Mouse (Mus musculus): ENCODE results near the gene Acsl1. TPM values are rescaled to one million over a fixed set of nuclear protein-coding genes. Genes with fewer than 3 reads are reported as not detected.

Acsl1 gene
- polyA plus RNA-seq, 1 experiment: not detected

GRCm38 (mm10) chr8:46551029-46551428 is 80.2 kb downstream of the Acsl1 start:
- H3K4me3 ChIP-seq (ENCODE audit: insufficient read depth, low read depth, low read length): no peak overlapping the region
- TF ChIP-seq POLR2A (IDR thresholded peaks at IDR 0.05; ENCODE audit: insufficient read depth, low read depth, low read length): no peak
- no peak for TF ChIP-seq CTCF (IDR thresholded peaks at IDR 0.05; ENCODE audit: insufficient read depth, low read depth, low read length)
- H3K27ac ChIP-seq (ENCODE audit: insufficient read depth, low read depth, low read length): no peak overlapping the region

GRCm38 (mm10) chr8:46551615-46552440 is 81.0 kb downstream of the Acsl1 start, which contains the start of gene Cenpu:
TSS of gene Cenpu (plus strand) at chr8:46552028.
- TF ChIP-seq CTCF (IDR thresholded peaks at IDR 0.05; ENCODE audit: insufficient read depth, low read depth, low read length): no peak
- TF ChIP-seq POLR2A (IDR thresholded peaks at IDR 0.05; ENCODE audit: insufficient read depth, low read depth, low read length): 0 out of 2 replicates have a peak, but pooled peaks have one; percentile 39
- under 1% methylated on average over 50 of the region's 50 CpGs for WGBS
- Histone ChIP-seq H3K4me3 (ENCODE audit: insufficient read depth, low read depth, low read length) (peak within 1 kb of the TSS; percentile 90), H3K27ac (ENCODE audit: insufficient read depth, low read depth, low read length) (peak within 1 kb of the TSS; percentile 89), H3K4me1 (ENCODE audit: control insufficient read depth, insufficient read depth, low read length) (no peaks in the 10 kb centered on the region)

More at GRCm38 (mm10) chr8:46551029-46551428, 80.2 kb downstream of the Acsl1 start:
- 45% methylated on average over 4 of the region's 4 CpGs for WGBS
- H3K4me1 ChIP-seq (ENCODE audit: control insufficient read depth, insufficient read depth, low read length): no peaks in the 10 kb centered on the region

GRCm38 (mm10) chr8:46552441-46552765 is 81.6 kb downstream of the Acsl1 start:
- no peak for TF ChIP-seq POLR2A (IDR thresholded peaks at IDR 0.05; ENCODE audit: insufficient read depth, low read depth, low read length)
- TF ChIP-seq CTCF (IDR thresholded peaks at IDR 0.05; ENCODE audit: insufficient read depth, low read depth, low read length): no peak
- Histone ChIP-seq H3K4me1 (ENCODE audit: control insufficient read depth, insufficient read depth, low read length) (no peaks in the 10 kb centered on the region), H3K27ac (ENCODE audit: insufficient read depth, low read depth, low read length) (no peak overlapping the region), H3K4me3 (ENCODE audit: insufficient read depth, low read depth, low read length) (peak overlapping the region; percentile 83; the same call in 1 of the 2 replicates)
- under 1% methylated on average over 10 of the region's 10 CpGs for WGBS

GRCm38 (mm10) chr8:46559428-46559827 is 88.6 kb downstream of the Acsl1 start:
- no peak for TF ChIP-seq CTCF (IDR thresholded peaks at IDR 0.05; ENCODE audit: insufficient read depth, low read depth, low read length)
- TF ChIP-seq POLR2A (IDR thresholded peaks at IDR 0.05; ENCODE audit: insufficient read depth, low read depth, low read length): no peak
- WGBS: 82% methylated on average over 6 of the region's 6 CpGs
- Histone ChIP-seq H3K4me3 (ENCODE audit: insufficient read depth, low read depth, low read length) (no peak overlapping the region), H3K4me1 (ENCODE audit: control insufficient read depth, insufficient read depth, low read length) (no peaks in the 10 kb centered on the region), H3K27ac (ENCODE audit: insufficient read depth, low read depth, low read length) (no peak overlapping the region)

GRCm38 (mm10) chr8:46562333-46562732 is 91.5 kb downstream of the Acsl1 start:
- Histone ChIP-seq H3K27ac (ENCODE audit: insufficient read depth, low read depth, low read length) (no peak overlapping the region), H3K4me3 (ENCODE audit: insufficient read depth, low read depth, low read length) (no peak overlapping the region), H3K4me1 (ENCODE audit: control insufficient read depth, insufficient read depth, low read length) (no peaks in the 10 kb centered on the region)
- WGBS: 91% methylated on average over 16 of the region's 16 CpGs
- TF ChIP-seq POLR2A (IDR thresholded peaks at IDR 0.05; ENCODE audit: insufficient read depth, low read depth, low read length) (no peak), CTCF (IDR thresholded peaks at IDR 0.05; ENCODE audit: insufficient read depth, low read depth, low read length) (no peak)

- WGBS: 63% methylated on average over 7 of the region's 7 CpGs
- no peak overlapping the region for H3K27ac ChIP-seq (ENCODE audit: insufficient read depth, low read depth, low read length)
- H3K4me1 ChIP-seq (ENCODE audit: control insufficient read depth, insufficient read depth, low read length): peaks cover 2% of the 10 kb centered on the region; the same call in 1 of the 2 replicates
- TF ChIP-seq CTCF (IDR thresholded peaks at IDR 0.05; ENCODE audit: insufficient read depth, low read depth, low read length) (no peak), POLR2A (IDR thresholded peaks at IDR 0.05; ENCODE audit: insufficient read depth, low read depth, low read length) (no peak)
- no peak overlapping the region for H3K4me3 ChIP-seq (ENCODE audit: insufficient read depth, low read depth, low read length)
Observed at GRCm38 (mm10) chr8:46566914-46567529, 96.2 kb downstream of the Acsl1 start.

- Histone ChIP-seq H3K4me1 (ENCODE audit: control insufficient read depth, insufficient read depth, low read length) (peaks cover 2% of the 10 kb centered on the region; the same call in 1 of the 2 replicates), H3K4me3 (ENCODE audit: insufficient read depth, low read depth, low read length) (no peak overlapping the region), H3K27ac (ENCODE audit: insufficient read depth, low read depth, low read length) (no peak overlapping the region)
- no peak for TF ChIP-seq CTCF (IDR thresholded peaks at IDR 0.05; ENCODE audit: insufficient read depth, low read depth, low read length)
- no peak for TF ChIP-seq POLR2A (IDR thresholded peaks at IDR 0.05; ENCODE audit: insufficient read depth, low read depth, low read length)
- 74% methylated on average over 8 of the region's 8 CpGs for WGBS
Observed at GRCm38 (mm10) chr8:46567946-46568345, 97.1 kb downstream of the Acsl1 start.

- peaks cover 2% of the 10 kb centered on the region; the same call in 1 of the 2 replicates for H3K4me1 ChIP-seq (ENCODE audit: control insufficient read depth, insufficient read depth, low read length)
- WGBS: 81% methylated on average over 2 of the region's 2 CpGs
- TF ChIP-seq POLR2A (IDR thresholded peaks at IDR 0.05; ENCODE audit: insufficient read depth, low read depth, low read length): no peak
- TF ChIP-seq CTCF (IDR thresholded peaks at IDR 0.05; ENCODE audit: insufficient read depth, low read depth, low read length): no peak
- no peak overlapping the region for H3K4me3 ChIP-seq (ENCODE audit: insufficient read depth, low read depth, low read length)
- H3K27ac ChIP-seq (ENCODE audit: insufficient read depth, low read depth, low read length): no peak overlapping the region
Observed at GRCm38 (mm10) chr8:46568942-46569341, 98.1 kb downstream of the Acsl1 start.

Data from olfactory bulb, adult 2 months (tissue).